Mouse (Mus musculus) liver, adult 2 months (tissue): ENCODE measurements around the gene Cuedc1.

Source experiments
- CTCF ChIP-seq: fragments of 200-500 bp; IDR thresholded peaks from 2 replicates; pipeline ENCODE4 v1.5.1; 2011; ENCODE audit warnings: low read depth, low read length, control low read depth
- POLR2A ChIP-seq: fragments of 200-500 bp; IDR thresholded peaks from 2 replicates; pipeline ENCODE4 v1.6.1; 2011; ENCODE audit warnings: low read length, control low read depth; ENCODE audit not compliant: insufficient read depth; ENCODE audit errors: extremely low read depth

- TF ChIP-seq POLR2A (no peak), CTCF (no peak)
Observed at GRCm38 (mm10) chr11:88148015-88148637, 50.3 kb downstream of the Cuedc1 start.
